Mouse (Mus musculus) naive thymus-derived CD4-positive, alpha-beta T cell, adult 5 months (primary cell): Measurements from ENCODE around the gene Bmp3. TPM values are rescaled to one million over a fixed set of nuclear protein-coding genes. Genes with fewer than 3 reads are reported as not detected.

ENCODE experiments used
- polyA plus RNA-seq: library from polyadenylated mRNA; unstranded; fragments of 100-300 nt; shearing (Covaris generic); gene quantifications from one replicate; pipeline ENCODE4 v1.2.1, GENCODE M21; 2017

Bmp3 gene
- polyA plus RNA-seq, result not detected

DNA sequence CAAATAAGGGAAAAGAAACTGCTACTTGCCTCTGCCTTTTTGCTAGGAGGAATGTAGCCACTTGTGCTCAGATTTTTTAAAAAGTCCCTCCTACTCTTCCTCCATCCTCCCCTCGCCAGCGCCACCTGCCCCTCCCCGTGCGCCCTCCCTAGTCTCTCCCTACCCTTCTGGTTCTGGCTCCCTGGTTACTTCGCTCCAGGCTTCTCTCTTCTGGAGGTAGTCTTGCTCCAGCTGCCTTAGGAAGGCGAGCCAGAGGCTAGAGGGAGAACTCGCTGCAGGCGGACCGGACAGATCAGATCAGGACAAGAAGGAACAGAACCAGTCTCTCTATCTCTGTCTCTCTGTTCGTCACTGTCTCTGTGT, at the start of gene Bmp3:
Gene Bmp3 (plus strand): TSS at position 152 of the 363 bp plus-strand sequence.

Other genes with a start within 250 kb of the Bmp3 start
- 0.20 TPM for gene Prkg2, start 182.9 kb downstream of the Bmp3 start, polyA plus RNA-seq